Mouse (Mus musculus) megakaryocyte, embryonic 14.5 days (primary cell): ENCODE measurements around the gene Scd2. TPM values are rescaled to one million over a fixed set of nuclear protein-coding genes. Genes with fewer than 3 reads are reported as not detected.
"Not testable (repeated sequence)": the region's sequence is repeated elsewhere in the genome, so short reads cannot be mapped to it uniquely, and the experiment has no call there.

ENCODE experiments used
- H3K27me3 ChIP-seq: replicated peaks from 2 replicates; pipeline ENCODE3; 2012; ENCODE audit warnings: inconsistent platforms
- H3K36me3 ChIP-seq: replicated peaks from 2 replicates; pipeline ENCODE3; 2012; ENCODE audit warnings: low read length, inconsistent platforms, mixed read lengths
- H3K4me1 ChIP-seq: 2 replicates; pipeline ENCODE4 v1.6.1; 2012; ENCODE audit warnings: inconsistent platforms
- H3K4me3 ChIP-seq: replicated peaks from 2 replicates; pipeline ENCODE3; 2012; ENCODE audit warnings: moderate library complexity, mild to moderate bottlenecking, inconsistent platforms
- H3K9me3 ChIP-seq: 2 replicates; pipeline ENCODE4 v1.6.1; 2012; ENCODE audit warnings: inconsistent platforms
- FLI1 ChIP-seq: IDR thresholded peaks from 2 replicates; pipeline ENCODE4 v1.6.1; 2012; ENCODE audit warnings: low read length, inconsistent platforms, mixed read lengths
- GATA1 ChIP-seq: IDR thresholded peaks from 3 replicates; pipeline ENCODE4 v1.6.1; 2012; ENCODE audit warnings: mixed read lengths, low read length, inconsistent platforms, borderline replicate concordance
- polyA plus RNA-seq: library from polyadenylated mRNA; stranded (reverse); fragments of >175 nt; gene quantifications from 2 replicates; pipeline ENCODE4 v1.2.3, GENCODE M21; 2012; ENCODE audit warnings: low replicate concordance; ENCODE audit not compliant: insufficient read depth

Gene Scd2
- polyA plus RNA-seq, result 6.4 and 14.5 TPM in 2 replicates

DNA sequence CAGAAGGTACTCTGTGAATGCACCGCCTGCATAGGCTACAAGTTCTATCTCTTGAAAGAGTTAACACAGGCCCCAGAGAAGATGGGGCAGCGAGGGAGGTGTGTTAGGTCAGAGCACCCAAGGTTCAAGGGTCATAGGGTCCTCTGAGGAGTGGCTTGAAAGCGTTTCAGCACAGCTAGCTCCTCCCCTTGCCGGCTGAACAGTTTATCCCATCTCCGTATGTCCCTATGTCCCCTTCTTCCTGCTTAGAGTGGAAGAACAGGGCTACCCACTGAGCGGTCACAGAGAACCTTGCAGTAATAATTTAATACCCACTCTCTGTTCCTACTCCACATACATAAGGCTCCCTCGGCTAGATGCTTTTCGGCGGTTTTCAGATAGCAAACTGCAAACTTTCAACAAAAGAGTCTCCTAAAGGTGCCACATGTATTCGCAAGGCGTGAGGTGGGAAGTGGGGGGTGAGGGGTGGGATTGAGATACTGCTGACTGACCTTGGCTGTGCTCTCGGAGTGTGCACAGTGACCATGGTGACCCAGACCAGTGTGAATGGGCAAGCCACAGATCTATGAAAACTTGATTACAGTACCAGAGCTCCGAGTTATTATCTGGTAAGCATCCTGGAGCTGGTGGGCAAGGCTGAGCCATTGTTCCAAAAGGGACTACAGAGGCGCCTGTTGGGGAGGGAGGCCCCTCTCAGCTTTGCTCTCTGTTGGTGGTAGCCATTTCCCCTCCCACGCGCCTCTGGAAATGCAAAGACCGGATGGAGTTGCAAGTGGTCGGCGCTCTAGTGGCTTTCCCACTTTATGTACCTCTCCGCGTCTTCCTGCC, at the start of gene Scd2:
Gene Scd2 (plus strand): TSS at position 734 of the 828 bp plus-strand sequence.
- Histone ChIP-seq H3K4me1 (peaks cover 89% of the 10 kb centered on the region), H3K36me3 (peaks cover 34% of the 10 kb centered on the region), H3K27me3 (no peaks in the 10 kb centered on the region), H3K4me3 (peak within 1 kb of the TSS; percentile 98), H3K9me3 (no peaks in the 10 kb centered on the region)
- TF ChIP-seq FLI1 (no peak), GATA1 (no peak)

DNA sequence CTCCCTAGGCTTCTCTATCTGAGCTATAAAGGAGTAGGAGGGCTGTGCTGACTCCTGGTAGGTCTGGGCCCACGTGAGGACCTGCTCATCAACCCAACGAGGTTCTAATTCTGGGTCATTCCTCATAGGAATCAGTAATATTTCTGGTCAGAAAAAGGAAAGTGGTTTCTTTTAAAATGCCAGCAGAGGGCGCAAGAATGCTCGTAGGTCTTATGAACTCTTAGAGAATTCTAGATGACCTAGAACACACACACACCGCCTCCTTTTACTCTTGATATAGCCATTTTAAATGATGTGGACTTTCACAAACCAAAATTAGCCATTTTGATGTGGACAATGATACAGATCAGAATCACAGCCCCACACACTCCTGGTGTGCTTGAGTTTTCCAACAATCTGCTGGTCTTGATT, 47.7 kb upstream of the Scd2 start:
- Histone ChIP-seq H3K4me1 (peaks cover 47% of the 10 kb centered on the region), H3K9me3 (no peaks in the 10 kb centered on the region), H3K36me3 (no peaks in the 10 kb centered on the region), H3K4me3 (peak overlapping the region; percentile 53), H3K27me3 (peaks cover 17% of the 10 kb centered on the region)
- TF ChIP-seq FLI1 (no peak), GATA1 (no peak)

DNA sequence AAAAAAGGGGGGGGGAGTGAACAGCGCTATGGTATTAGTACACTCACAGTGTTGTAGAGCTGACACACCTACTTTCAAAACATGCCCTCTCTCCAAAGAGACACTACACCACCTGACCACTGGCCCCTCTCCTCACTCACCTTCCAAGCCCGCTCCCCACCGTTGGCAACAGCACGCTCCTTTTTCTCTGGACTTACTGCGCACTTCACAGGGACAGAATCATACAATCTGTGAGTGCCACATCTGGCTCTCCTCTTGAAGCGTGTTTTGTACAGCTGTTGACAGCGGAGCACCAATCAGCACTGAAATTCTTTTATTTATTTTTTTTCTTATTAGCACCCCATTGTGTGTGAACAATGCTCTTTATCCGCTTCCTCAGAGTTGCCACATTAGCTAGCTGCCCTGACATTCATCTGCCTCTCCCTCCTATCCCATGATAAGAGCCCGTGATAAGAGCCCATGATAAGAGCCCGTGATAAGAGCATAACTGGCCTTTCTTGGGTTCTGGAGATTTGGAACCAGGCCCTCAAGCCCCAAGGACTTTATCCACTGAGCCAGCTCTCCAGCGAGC, 47.0 kb upstream of the Scd2 start:
- Histone ChIP-seq H3K27me3 (peaks cover 13% of the 10 kb centered on the region), H3K4me3 (peak overlapping the region; percentile 81), H3K4me1 (peaks cover 49% of the 10 kb centered on the region), H3K9me3 (no peaks in the 10 kb centered on the region), H3K36me3 (no peaks in the 10 kb centered on the region)
- TF ChIP-seq FLI1 (no peak), GATA1 (no peak)

DNA sequence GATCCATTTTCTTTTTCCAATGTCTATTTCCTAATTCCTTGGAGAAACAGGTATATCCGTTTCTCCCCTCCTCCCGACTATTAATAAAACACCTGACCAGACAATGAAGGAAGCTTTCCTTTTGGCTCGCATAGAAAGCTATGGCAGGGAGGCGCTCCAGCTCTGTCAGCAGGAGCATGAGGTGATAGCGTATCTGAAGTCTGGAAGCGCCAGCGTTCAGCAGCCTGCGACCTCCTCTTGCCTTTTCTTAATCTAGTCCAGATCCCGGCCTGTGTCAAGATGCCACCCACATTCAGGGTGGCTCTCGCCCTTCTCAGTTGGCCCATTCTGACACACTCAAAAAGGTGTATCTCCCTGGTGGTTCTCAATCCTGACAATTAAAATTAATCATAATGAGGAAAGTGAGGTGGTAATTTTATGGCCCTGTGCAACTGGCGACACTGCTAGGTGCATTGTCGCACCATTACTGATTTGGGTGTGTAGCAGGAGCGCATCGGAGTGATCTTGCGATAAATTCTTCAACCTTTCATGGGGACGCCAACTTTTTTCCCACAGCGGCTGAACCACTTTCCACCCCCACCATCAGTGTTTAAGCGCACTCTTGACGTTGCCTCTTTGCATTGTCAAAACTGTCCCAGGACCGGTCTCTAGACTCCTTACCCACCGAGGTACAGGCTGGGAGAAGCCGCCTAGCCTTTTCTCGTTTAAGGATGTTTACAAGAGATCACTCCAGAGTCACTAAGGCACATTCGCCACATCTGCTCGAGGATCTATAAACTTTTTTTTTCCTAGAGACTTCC, 46.0 kb upstream of the Scd2 start:
- Histone ChIP-seq H3K27me3 (peaks cover 11% of the 10 kb centered on the region), H3K4me1 (peaks cover 59% of the 10 kb centered on the region)
- TF ChIP-seq GATA1 (no peak), FLI1 (no peak)

DNA sequence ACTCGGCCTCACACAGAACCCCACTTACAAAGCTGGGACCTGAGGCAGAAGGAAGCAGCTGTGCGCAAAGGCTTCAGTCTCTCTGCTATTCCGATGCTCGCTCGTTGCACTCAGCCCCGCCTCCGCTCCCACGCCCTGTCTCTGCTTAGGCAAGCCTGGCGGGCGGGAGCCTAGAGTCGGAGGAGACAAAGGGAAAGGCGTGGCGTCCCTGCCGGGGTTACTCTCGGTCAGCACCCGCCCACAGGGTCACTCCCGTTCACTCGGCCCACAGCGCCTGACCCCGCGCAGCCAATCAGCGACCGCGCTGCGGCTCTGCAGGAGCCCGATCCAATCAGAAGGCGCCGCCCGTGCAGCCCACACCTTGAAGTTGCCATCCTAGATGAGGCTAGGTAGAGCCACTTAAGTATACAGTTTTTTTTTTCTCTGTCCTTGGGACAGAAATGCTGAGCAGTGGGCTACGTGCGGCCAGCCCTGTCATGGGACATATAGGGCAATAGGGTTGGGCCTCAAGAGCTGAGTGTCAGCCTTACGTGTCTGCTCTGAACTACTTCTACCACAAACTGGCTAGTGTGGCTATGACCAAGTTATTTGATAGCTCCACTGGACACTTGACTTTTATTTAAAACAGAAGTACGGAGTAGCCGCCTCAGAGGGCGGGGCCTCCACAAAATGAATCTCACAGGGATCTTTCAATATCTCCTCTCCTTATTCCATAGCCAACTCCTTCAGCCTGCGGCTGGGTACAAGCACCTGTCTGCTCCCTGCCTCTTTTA, 45.2 kb upstream of the Scd2 start:
- Histone ChIP-seq H3K4me3 (peak overlapping the region; percentile 92), H3K36me3 (peaks cover under 1% of the 10 kb centered on the region), H3K4me1 (peaks cover 67% of the 10 kb centered on the region), H3K27me3 (peaks cover 5% of the 10 kb centered on the region), H3K9me3 (no peaks in the 10 kb centered on the region)
- TF ChIP-seq GATA1 (no peak), FLI1 (no peak)

More for the DNA sequence above, 46.0 kb upstream of the Scd2 start:
- Histone ChIP-seq H3K36me3 (no peaks in the 10 kb centered on the region), H3K9me3 (no peaks in the 10 kb centered on the region), H3K4me3 (peak overlapping the region; percentile 92)

DNA sequence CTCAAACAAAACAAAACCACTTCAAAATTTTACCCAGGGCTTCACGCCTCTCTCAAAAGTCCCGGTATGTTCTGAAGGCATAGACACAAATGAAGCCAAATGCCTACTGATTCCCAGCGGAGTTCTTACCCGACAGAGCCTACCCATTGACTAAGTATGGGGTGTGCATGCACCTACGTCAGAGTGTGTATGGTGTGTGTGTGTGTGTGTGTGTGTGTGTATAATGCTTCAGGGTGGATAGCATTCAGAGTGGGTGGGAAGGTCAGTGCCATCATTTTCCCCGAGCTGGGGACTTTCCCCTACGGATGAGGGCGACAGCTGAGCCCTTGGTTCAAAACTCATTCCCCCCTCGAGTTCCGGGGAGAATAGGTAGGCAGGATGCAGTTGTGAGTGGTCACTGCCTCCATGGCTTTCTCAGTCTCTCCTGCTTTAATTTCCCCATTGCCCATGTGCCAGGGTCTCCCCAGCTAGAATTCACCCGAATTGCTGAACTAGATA, 44.6 kb upstream of the Scd2 start:
- H3K36me3 ChIP-seq, result peaks cover 7% of the 10 kb centered on the region
- H3K27me3 ChIP-seq, result peaks cover 3% of the 10 kb centered on the region
- no peaks in the 10 kb centered on the region for H3K9me3 ChIP-seq
- peaks cover 74% of the 10 kb centered on the region for H3K4me1 ChIP-seq
- TF ChIP-seq GATA1, result no peak
- no peak for TF ChIP-seq FLI1
- peak overlapping the region; percentile 92 for H3K4me3 ChIP-seq

DNA sequence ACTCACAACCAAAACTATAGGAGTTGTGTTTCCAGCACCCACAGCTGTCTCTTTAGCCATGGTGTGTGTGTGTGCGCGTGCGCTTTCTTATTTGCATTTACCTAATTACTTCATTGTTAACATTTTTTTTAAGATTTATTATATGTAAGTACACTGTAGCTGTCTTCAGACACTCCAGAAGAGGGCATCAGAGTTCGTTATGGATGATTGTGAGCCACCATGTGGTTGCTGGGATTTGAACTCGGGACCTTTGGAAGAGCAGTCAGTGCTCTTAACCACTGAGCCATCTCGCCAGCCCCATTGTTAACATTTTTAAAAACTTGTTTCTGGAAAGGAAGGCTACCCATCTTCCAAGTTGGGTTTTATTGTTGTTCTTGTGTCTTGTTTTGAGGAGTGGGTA, 42.3 kb upstream of the Scd2 start:
- not testable (repeated sequence) for H3K9me3 ChIP-seq, H3K4me3 ChIP-seq, H3K36me3 ChIP-seq, H3K27me3 ChIP-seq
- peaks cover 81% of the 10 kb centered on the region for H3K4me1 ChIP-seq

DNA sequence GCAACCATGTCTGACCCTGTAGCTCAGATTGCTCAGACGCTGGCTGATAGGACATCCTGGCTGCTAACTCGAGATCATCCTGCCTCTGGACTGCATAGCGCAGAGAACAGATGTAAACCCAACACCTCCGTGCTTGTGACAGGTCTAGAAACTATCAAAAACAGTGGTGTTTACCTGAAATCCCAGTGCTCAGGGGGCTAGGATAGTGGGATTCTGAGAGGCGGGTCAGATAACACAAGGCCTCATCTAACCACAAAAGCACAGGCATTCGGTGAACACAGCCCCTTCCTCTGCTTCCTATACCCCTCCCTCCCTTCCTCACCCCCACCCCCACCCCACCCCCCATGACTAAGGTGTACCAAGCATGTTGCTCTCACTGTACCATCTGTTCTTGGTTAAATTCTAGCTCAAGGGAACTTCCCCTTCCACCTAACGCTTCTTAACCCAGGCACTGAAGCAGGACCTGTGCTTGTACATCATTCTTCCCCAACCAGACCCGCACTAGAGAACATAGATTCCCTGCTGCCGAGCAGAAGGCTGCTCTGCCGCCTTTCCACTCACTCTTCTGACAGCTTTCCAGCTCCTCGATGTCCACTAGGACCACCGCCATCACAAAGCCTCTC, 41.4 kb upstream of the Scd2 start:
- no peak for TF ChIP-seq GATA1
- TF ChIP-seq FLI1, result no peak
- no peak overlapping the region for H3K4me3 ChIP-seq
- H3K4me1 ChIP-seq, result peaks cover 73% of the 10 kb centered on the region

DNA sequence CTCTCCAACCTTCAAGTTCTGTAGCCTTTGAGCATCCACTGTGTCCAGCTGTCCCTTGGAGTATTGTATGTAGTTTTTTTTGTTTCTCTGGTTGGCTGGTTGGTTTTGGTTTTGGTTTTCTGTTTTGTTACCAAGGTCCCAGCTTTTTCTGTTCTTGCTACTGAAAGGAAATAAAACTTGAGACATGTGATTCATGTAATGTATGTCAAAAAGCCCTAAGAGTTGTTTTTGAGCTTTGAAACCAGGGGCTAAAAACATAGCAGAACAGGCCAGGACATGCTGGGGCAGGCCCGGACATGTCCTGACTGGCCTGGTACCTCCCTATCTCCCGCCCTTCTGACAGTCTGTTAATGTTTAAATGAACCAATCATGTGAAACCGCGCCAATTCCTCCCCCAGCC, 39.4 kb upstream of the Scd2 start:
- peaks cover 65% of the 10 kb centered on the region for H3K4me1 ChIP-seq
- not testable (repeated sequence) for H3K27me3 ChIP-seq

More for the DNA sequence above, 41.4 kb upstream of the Scd2 start:
- no peaks in the 10 kb centered on the region for H3K27me3 ChIP-seq
- H3K36me3 ChIP-seq, result peaks cover 7% of the 10 kb centered on the region
- no peaks in the 10 kb centered on the region for H3K9me3 ChIP-seq

More for the DNA sequence above, 39.4 kb upstream of the Scd2 start:
- not testable (repeated sequence) for H3K36me3 ChIP-seq, H3K9me3 ChIP-seq, H3K4me3 ChIP-seq
